Mouse (Mus musculus) monocyte, adult 59 days (primary cell): Measurements from ENCODE around the gene Ccnb1. TPM values are rescaled to one million over a fixed set of nuclear protein-coding genes. Genes with fewer than 3 reads are reported as not detected.

Experiments
- total RNA-seq, 2 experiments: library from RNA; stranded (reverse); gene quantifications; one replicate each; pipeline ENCODE4 v1.2.4; 2023

Gene Ccnb1
- 1 to 10 TPM in 1 of 2 experiments, under 1 TPM in 1; 0.94 to 3.0 TPM for total RNA-seq

DNA sequence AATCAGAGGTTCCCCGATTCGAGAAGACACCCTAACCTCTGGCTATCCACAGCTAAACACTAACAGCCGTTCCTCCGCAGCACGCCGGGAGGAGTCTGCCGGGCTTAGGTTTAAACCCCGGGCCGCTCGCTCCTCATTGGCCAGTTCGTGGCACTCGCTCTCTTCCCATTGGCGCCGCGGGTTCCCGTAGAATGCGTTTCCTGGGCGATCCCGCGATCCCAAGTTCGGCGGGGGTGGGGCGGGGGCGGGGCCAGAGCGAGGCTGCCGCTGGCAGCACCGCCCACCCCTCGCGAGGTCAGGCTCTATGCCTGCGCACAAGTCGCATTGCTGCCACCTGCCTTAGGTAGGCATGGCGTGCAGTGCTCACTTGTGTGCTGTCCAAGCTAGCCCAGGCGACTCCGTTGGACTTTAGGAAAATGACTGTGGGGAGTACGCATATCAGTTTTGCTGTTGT, at the start of gene Ccnb1:
Ccnb1 (minus strand) TSS at position 157 of the 454 bp plus-strand sequence.

DNA sequence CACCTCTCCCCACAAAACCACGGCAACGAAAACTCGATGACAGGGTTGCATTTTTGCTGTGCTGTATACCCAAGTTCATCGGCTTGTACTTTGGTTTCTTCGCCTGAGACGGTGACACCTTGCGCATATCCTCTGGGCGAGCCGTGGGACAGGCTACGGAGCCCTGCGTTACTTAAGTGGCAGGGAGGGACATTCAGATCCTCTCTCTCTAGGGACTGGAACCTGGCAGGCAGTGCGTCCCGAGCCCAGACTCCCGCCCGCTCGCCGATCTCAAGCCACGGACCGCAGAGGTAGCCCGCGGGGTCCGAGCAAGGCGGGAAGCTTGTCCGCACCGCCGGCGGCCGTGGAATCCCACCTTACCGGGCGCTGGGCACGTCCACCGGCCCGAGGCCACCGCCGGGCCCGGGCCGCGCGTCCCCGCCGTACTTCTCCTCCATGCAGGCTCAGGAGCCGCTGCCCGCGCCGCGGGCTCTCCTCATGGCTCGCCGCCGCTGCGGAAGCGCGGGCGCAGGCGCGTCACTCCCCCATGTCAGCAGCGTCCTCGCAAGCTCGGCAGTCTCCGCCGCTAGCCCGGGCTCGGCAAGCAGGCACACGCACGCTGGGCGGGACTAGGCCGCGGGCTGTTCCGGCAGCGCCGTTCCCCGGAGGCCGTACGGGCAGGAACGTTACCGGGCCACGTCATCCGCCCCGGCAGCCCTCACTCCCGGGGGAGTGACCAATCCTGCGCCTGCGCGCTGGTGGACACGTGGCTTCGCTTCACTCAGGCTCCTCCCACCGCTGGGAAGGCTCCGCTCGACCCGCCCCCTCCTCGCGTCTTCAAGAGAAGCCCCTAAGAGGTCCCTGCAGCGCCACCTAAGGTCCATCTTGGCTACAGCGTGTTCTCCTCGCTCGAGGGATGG, 46.6 kb upstream of the Ccnb1 start, which contains the start of gene Slc30a5:
Slc30a5 (minus strand) TSS at position 687 of the 899 bp plus-strand sequence.

DNA sequence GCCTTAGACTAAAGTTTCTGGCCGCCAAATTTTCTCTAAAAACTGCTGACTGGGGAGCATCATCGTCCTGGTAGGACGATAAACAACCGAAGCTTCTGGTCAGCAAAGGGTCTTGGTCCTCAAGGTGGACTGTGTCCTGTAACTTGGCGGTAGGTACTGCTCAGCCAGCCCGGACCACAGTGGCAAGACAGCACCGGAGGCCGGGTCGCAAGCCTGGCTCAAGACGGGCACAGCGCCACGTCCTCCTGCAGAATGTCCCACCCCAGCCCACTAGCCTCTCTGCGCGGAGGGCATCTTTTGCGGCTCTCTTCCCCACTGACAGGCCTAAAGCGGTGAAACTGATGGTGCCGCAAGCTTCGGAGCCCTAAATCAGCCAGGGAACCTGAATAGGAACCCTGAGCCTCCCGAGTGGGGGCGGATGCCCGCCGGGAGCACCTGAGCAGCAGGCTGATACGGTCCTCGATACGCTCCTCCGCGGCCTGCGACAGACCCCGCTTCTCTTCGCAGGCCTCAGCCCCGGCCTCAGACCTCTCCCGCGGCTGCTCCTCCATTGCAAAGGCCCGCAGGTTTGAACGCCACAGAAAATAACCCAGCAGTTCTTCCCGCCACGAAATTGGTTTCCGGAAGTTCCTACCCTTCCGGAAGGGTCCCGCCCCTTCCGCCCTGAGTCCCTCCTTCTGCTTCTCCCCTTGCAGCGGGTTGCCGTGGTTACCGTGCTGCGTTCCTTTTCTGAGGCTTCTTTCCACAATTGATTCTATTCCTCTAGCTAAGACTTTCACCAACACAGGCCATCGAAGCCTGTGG, 10.9 kb downstream of the Ccnb1 start, which contains the start of gene Cenph:
Cenph (minus strand) TSS at position 648 of the 804 bp plus-strand sequence.

DNA sequence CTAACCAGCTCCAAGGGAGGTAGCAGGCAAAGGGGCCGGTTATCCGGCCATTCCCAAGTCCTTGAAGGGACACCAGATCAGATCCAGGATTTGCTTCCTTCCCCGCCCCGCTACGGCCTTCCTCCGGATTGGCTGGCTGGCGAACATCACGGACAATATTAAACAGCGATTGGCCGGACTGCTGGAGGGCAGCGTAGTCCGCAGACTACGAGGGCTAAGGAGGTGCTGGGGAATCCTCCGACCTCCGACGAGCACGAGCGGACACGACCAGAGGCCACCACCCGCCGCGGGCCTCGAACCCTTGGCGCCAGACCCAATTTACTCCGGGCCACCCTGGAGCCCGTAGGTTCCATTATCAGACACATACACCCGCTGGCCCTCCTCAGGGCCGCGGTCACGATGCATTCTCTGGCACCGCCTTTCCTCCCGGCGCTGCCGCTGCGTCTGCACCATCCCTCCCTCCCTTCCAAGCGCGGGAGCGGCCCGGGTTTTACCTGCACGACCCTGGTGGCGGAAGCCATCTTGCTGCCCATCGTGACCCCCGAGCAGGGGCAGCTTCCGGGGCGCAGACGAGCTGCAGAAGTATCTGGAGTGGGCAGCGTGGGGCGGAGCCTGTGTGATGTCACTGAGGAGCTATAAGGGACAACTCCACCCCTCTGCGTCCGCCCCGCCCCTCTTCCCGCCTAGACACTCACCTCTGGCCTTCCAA, 42.2 kb downstream of the Ccnb1 start, which contains the start of gene Mrps36:
Mrps36 (minus strand) TSS at position 624 of the 709 bp plus-strand sequence.

DNA sequence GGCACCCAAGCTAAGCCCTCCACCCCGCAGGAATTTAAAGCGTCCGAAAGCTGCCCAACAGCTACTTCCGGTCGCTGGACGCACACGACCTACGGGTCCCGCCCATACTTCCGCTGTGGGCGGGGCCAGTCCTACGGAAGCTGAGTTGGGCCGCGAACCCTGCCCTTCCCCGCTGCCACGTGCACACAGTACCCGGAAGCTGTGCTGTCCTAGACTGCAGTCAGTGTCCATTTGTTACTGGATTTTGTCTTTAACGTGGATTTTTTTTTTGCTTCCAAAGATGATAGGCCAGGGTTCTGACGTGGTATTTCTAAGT, 55.6 kb downstream of the Ccnb1 start, which contains the start of gene Cdk7:
Cdk7 (minus strand) TSS at position 79 of the 316 bp plus-strand sequence.

Other genes starting within 250 kb of the Ccnb1 start
- gene Ocln, start 233.9 kb downstream of the Ccnb1 start, total RNA-seq: under 1 TPM; 0.39 to 0.91 TPM
- 1 to 10 TPM; 1.5 to 2.3 TPM for gene Marveld2, start 169.6 kb downstream of the Ccnb1 start, total RNA-seq
- 10 to 100 TPM; 57.4 to 71.9 TPM for gene Ak6, start 135.6 kb downstream of the Ccnb1 start, total RNA-seq
- gene Rad17, start 135.5 kb downstream of the Ccnb1 start, total RNA-seq: 10 to 100 TPM; 19.4 to 19.9 TPM
- gene Taf9, start 135.0 kb downstream of the Ccnb1 start, total RNA-seq: 10 to 100 TPM; 17.6 to 19.0 TPM
- 10 to 100 TPM; 15.7 to 17.2 TPM for gene Ccdc125, start 116.9 kb downstream of the Ccnb1 start, total RNA-seq
- gene Cdk7, start 55.6 kb downstream of the Ccnb1 start, total RNA-seq: 10 to 100 TPM; 24.7 to 27.3 TPM
- gene Mrps36, start 41.9 kb downstream of the Ccnb1 start, total RNA-seq: 10 to 100 TPM; 23.2 to 39.1 TPM
- gene Cenph, start 10.7 kb downstream of the Ccnb1 start, total RNA-seq: under 1 TPM; 0.39 to 0.43 TPM
- 10 to 100 TPM; 39.4 to 46.8 TPM for gene Slc30a5, start 46.9 kb upstream of the Ccnb1 start, total RNA-seq